Mouse (Mus musculus): ENCODE data around the gene Srrm2. TPM values are rescaled to one million over a fixed set of nuclear protein-coding genes. Genes with fewer than 3 reads are reported as not detected.
"Not testable (repeated sequence)": the region's sequence is repeated elsewhere in the genome, so short reads cannot be mapped to it uniquely, and the experiment has no call there.

The Srrm2 gene
- polyA plus RNA-seq, 1 experiment, result 117 TPM

GRCm38 (mm10) chr17:23761155-23761554 is 29.2 kb upstream of the Srrm2 start:
- H3K27me3 ChIP-seq (replicated peaks), result no peaks in the 10 kb centered on the region
- peaks cover 66% of the 10 kb centered on the region for H3K36me3 ChIP-seq (replicated peaks; ENCODE audit: low read length)
- no peaks in the 10 kb centered on the region for H3K9me3 ChIP-seq
- TF ChIP-seq FLI1 (IDR thresholded peaks at IDR 0.05; ENCODE audit: low read length) (no peak), GATA1 (IDR thresholded peaks at IDR 0.05; ENCODE audit: borderline replicate concordance, low read length) (no peak)
- H3K4me1 ChIP-seq, result peaks cover 9% of the 10 kb centered on the region
- no peak overlapping the region for H3K4me3 ChIP-seq (replicated peaks)

GRCm38 (mm10) chr17:23762976-23763375 is 27.4 kb upstream of the Srrm2 start:
- TF ChIP-seq GATA1 (IDR thresholded peaks at IDR 0.05; ENCODE audit: borderline replicate concordance, low read length), result no peak
- no peak for TF ChIP-seq FLI1 (IDR thresholded peaks at IDR 0.05; ENCODE audit: low read length)
- no peaks in the 10 kb centered on the region for H3K27me3 ChIP-seq (replicated peaks)
- no peak overlapping the region for H3K4me3 ChIP-seq (replicated peaks)
- peaks cover 50% of the 10 kb centered on the region for H3K36me3 ChIP-seq (replicated peaks; ENCODE audit: low read length)
- H3K4me1 ChIP-seq, result peaks cover 7% of the 10 kb centered on the region
- no peaks in the 10 kb centered on the region for H3K9me3 ChIP-seq

- no peaks in the 10 kb centered on the region for H3K27me3 ChIP-seq (replicated peaks)
- peaks cover 24% of the 10 kb centered on the region for H3K4me1 ChIP-seq
- H3K36me3 ChIP-seq (replicated peaks; ENCODE audit: low read length), result peaks cover 6% of the 10 kb centered on the region
- peak overlapping the region; percentile 96 for H3K4me3 ChIP-seq (replicated peaks)
- TF ChIP-seq GATA1 (IDR thresholded peaks at IDR 0.05; ENCODE audit: borderline replicate concordance, low read length) (no peak), FLI1 (IDR thresholded peaks at IDR 0.05; ENCODE audit: low read length) (no peak)
- H3K9me3 ChIP-seq, result no peaks in the 10 kb centered on the region
Observed at GRCm38 (mm10) chr17:23770493-23770892, 19.8 kb upstream of the Srrm2 start.

GRCm38 (mm10) chr17:23770896-23771283 is 19.4 kb upstream of the Srrm2 start:
- no peaks in the 10 kb centered on the region for H3K27me3 ChIP-seq (replicated peaks)
- peaks cover 6% of the 10 kb centered on the region for H3K36me3 ChIP-seq (replicated peaks; ENCODE audit: low read length)
- peak overlapping the region; percentile 96 for H3K4me3 ChIP-seq (replicated peaks)
- TF ChIP-seq GATA1 (IDR thresholded peaks at IDR 0.05; ENCODE audit: borderline replicate concordance, low read length), result no peak
- TF ChIP-seq FLI1 (IDR thresholded peaks at IDR 0.05; ENCODE audit: low read length), result no peak
- no peaks in the 10 kb centered on the region for H3K9me3 ChIP-seq
- H3K4me1 ChIP-seq, result peaks cover 24% of the 10 kb centered on the region

GRCm38 (mm10) chr17:23771284-23772218 is 18.8 kb upstream of the Srrm2 start, which contains the start of gene Flywch1:
Flywch1 (minus strand) TSS chr17:23771602.
- H3K36me3 ChIP-seq (replicated peaks; ENCODE audit: low read length), result peaks cover 6% of the 10 kb centered on the region
- no peaks in the 10 kb centered on the region for H3K9me3 ChIP-seq
- peak within 1 kb of the TSS; percentile 96 for H3K4me3 ChIP-seq (replicated peaks)
- no peaks in the 10 kb centered on the region for H3K27me3 ChIP-seq (replicated peaks)
- peaks cover 28% of the 10 kb centered on the region for H3K4me1 ChIP-seq
- TF ChIP-seq GATA1 (IDR thresholded peaks at IDR 0.05; ENCODE audit: borderline replicate concordance, low read length) (no peak), FLI1 (IDR thresholded peaks at IDR 0.05; ENCODE audit: low read length) (no peak)

GRCm38 (mm10) chr17:23772219-23772556 is 18.1 kb upstream of the Srrm2 start:
- H3K4me3 ChIP-seq (replicated peaks); H3K27me3 ChIP-seq (replicated peaks); H3K36me3 ChIP-seq (replicated peaks; ENCODE audit: low read length); H3K9me3 ChIP-seq: not testable (repeated sequence)
- peaks cover 34% of the 10 kb centered on the region for H3K4me1 ChIP-seq

- peaks cover 3% of the 10 kb centered on the region for H3K36me3 ChIP-seq (replicated peaks; ENCODE audit: low read length)
- peaks cover 49% of the 10 kb centered on the region for H3K4me1 ChIP-seq
- no peaks in the 10 kb centered on the region for H3K27me3 ChIP-seq (replicated peaks)
- TF ChIP-seq FLI1 (IDR thresholded peaks at IDR 0.05; ENCODE audit: low read length) (no peak), GATA1 (IDR thresholded peaks at IDR 0.05; ENCODE audit: borderline replicate concordance, low read length) (no peak)
- H3K9me3 ChIP-seq, result no peaks in the 10 kb centered on the region
- H3K4me3 ChIP-seq (replicated peaks), result no peak overlapping the region
Observed at GRCm38 (mm10) chr17:23773676-23774075, 16.7 kb upstream of the Srrm2 start.

- peaks cover 2% of the 10 kb centered on the region for H3K36me3 ChIP-seq (replicated peaks; ENCODE audit: low read length)
- no peak for TF ChIP-seq GATA1 (IDR thresholded peaks at IDR 0.05; ENCODE audit: borderline replicate concordance, low read length)
- no peak for TF ChIP-seq FLI1 (IDR thresholded peaks at IDR 0.05; ENCODE audit: low read length)
- H3K4me3 ChIP-seq (replicated peaks), result peak overlapping the region; percentile 31
- peaks cover 52% of the 10 kb centered on the region for H3K4me1 ChIP-seq
- no peaks in the 10 kb centered on the region for H3K9me3 ChIP-seq
- H3K27me3 ChIP-seq (replicated peaks), result no peaks in the 10 kb centered on the region
Observed at GRCm38 (mm10) chr17:23774090-23774489, 16.2 kb upstream of the Srrm2 start.

- Histone ChIP-seq H3K4me1 (peaks cover 42% of the 10 kb centered on the region), H3K9me3 (no peaks in the 10 kb centered on the region), H3K27me3 (replicated peaks) (peaks cover 2% of the 10 kb centered on the region), H3K4me3 (replicated peaks) (no peak overlapping the region), H3K36me3 (replicated peaks; ENCODE audit: low read length) (no peaks in the 10 kb centered on the region)
- TF ChIP-seq FLI1 (IDR thresholded peaks at IDR 0.05; ENCODE audit: low read length) (no peak), GATA1 (IDR thresholded peaks at IDR 0.05; ENCODE audit: borderline replicate concordance, low read length) (no peak)
Observed at GRCm38 (mm10) chr17:23776216-23776615, 14.1 kb upstream of the Srrm2 start.

GRCm38 (mm10) chr17:23777141-23777540 is 13.2 kb upstream of the Srrm2 start:
- H3K9me3 ChIP-seq, result no peaks in the 10 kb centered on the region
- H3K4me3 ChIP-seq (replicated peaks), result peak overlapping the region; percentile 62
- peaks cover 2% of the 10 kb centered on the region for H3K27me3 ChIP-seq (replicated peaks)
- TF ChIP-seq FLI1 (IDR thresholded peaks at IDR 0.05; ENCODE audit: low read length) (no peak), GATA1 (IDR thresholded peaks at IDR 0.05; ENCODE audit: borderline replicate concordance, low read length) (no peak)
- H3K4me1 ChIP-seq, result peaks cover 42% of the 10 kb centered on the region
- H3K36me3 ChIP-seq (replicated peaks; ENCODE audit: low read length), result no peaks in the 10 kb centered on the region

All from megakaryocyte, embryonic 14.5 days (primary cell).